Mouse (Mus musculus) kidney, adult 11 months (tissue): ENCODE results near the gene Uckl1.

ENCODE experiments used
- DNase-seq: peaks from one replicate; pipeline ENCODE4 v3.0.0; 2022

The Uckl1 gene

GRCm38 (mm10) chr2:181584411-181584942, at the start of gene Uckl1:
Uckl1 (minus strand) TSS chr2:181584892.
- DNase-seq: no peak

- DNase-seq: no peak
These were observed 47.9 kb upstream of the Uckl1 start for GRCm38 (mm10) chr2:181632624-181633023.

- DNase-seq: no peak
These were observed 43.8 kb upstream of the Uckl1 start for GRCm38 (mm10) chr2:181628471-181628870.

- DNase-seq: no peak
These were observed 38.7 kb upstream of the Uckl1 start for GRCm38 (mm10) chr2:181623401-181623800.

- no peak for DNase-seq
These were observed 34.2 kb upstream of the Uckl1 start for GRCm38 (mm10) chr2:181618761-181619495.

- no peak for DNase-seq
These were observed 17.7 kb upstream of the Uckl1 start for GRCm38 (mm10) chr2:181602367-181602766.

GRCm38 (mm10) chr2:181601751-181602145, 17.1 kb upstream of the Uckl1 start:
- DNase-seq: no peak

GRCm38 (mm10) chr2:181600828-181601750, 16.4 kb upstream of the Uckl1 start:
- DNase-seq: peak; percentile 96

GRCm38 (mm10) chr2:181600226-181600758, 15.6 kb upstream of the Uckl1 start:
- DNase-seq: no peak

- DNase-seq: peak; percentile 77
These were observed 14.0 kb upstream of the Uckl1 start, which contains the start of gene Samd10 for GRCm38 (mm10) chr2:181598454-181599351. Samd10 (minus strand) TSS chr2:181599212.

GRCm38 (mm10) chr2:181597378-181598061, 12.8 kb upstream of the Uckl1 start:
- no peak for DNase-seq

GRCm38 (mm10) chr2:181596221-181596960, 11.7 kb upstream of the Uckl1 start:
- DNase-seq: no peak

- DNase-seq: no peak
These were observed 10.4 kb upstream of the Uckl1 start for GRCm38 (mm10) chr2:181594946-181595696.

GRCm38 (mm10) chr2:181593937-181594336, 9.2 kb upstream of the Uckl1 start:
- no peak for DNase-seq

- DNase-seq: no peak
These were observed 8.3 kb upstream of the Uckl1 start for GRCm38 (mm10) chr2:181593042-181593421.

GRCm38 (mm10) chr2:181592231-181593041, 7.7 kb upstream of the Uckl1 start, which contains the start of gene Zfp512b:
Zfp512b (minus strand) TSS chr2:181592803.
- DNase-seq: peak; percentile 61

- no peak for DNase-seq
These were observed 6.9 kb upstream of the Uckl1 start, which contains the start of gene Prpf6 for GRCm38 (mm10) chr2:181591528-181592085. Prpf6 (plus strand) TSS chr2:181591868.

GRCm38 (mm10) chr2:181590471-181590870, 5.8 kb upstream of the Uckl1 start:
- DNase-seq: no peak

- DNase-seq: no peak
These were observed 5.0 kb upstream of the Uckl1 start for GRCm38 (mm10) chr2:181589732-181590105.
